Mouse (Mus musculus): ENCODE results near the gene Wbp1.

DNA sequence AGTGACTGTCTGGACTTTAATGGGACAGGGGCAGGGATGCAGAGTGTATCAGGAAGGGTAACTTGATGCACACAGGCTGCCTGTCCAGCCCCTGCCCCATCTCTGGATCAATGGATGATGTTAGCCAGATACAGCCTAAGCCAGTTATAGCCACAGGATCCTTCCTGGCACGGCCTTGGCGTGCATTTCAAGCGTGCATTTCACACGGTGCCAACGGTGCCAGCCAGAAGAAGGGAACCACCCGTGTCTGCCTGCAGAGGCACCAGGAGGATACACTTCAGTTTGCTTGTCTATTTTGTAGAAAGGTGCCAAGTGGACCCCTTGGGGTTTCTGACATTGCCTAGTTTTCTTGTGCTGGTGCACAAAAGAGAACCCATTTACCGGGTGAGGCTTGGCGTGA is 18.7 kb upstream of the Wbp1 start:
- no peak for TF ChIP-seq GATA1 (IDR thresholded peaks at IDR 0.05; ENCODE audit: borderline replicate concordance, low read length)
- no peak for TF ChIP-seq FLI1 (IDR thresholded peaks at IDR 0.05; ENCODE audit: low read length)

Data from megakaryocyte, embryonic 14.5 days (primary cell).